Mouse (Mus musculus): ENCODE results near the gene Lnpep.
A peak's percentile ranks its signal among the peaks of the same experiment; 100 is the strongest.

DNA sequence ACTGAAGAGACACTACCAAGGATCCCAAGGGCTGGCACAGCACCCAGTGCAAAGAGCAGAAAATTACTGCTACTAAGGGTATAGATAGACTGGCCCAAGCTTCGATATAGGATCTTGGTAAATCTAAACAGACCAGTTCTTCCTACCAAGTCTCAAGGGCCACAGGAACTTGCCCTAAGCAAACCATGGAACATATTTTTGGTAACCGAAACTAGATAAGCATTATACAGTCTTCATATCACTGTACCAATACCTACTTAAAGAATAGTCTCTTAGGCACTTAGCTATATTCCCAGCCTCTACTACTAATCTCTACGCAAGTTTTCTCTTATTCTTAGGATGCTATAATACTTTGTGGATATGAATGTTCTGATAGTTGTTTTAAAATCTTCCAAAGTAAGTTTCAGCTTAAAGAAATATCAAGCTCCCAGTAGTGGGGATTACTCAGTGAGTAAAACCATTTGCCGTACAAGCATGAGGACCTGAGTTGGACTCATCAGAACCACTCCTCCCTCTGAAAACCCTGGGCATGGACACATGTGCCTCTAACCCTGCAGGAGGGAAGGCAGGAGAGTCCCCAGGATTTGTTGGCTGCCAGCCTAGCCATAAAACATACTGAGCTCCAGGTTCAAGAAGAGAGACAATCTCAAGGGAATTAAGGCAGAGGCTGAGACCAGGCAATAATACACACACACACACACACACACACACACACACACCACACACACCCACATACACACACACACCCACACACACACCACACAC is 7.2 kb downstream of the Lnpep start:
- TF ChIP-seq CTCF (conservative IDR thresholded peaks at IDR 0.05 in 1 of 2, IDR thresholded peaks at IDR 0.05 in 1 of 2; ENCODE audit: low read depth in 2 of 2, low read length in 2 of 2) (no peak), POLR2A (IDR thresholded peaks at IDR 0.05; ENCODE audit: low read depth, low read length) (no peak), MXI1 (IDR thresholded peaks at IDR 0.05; ENCODE audit: low read depth, low read length) (no peak), GABPA (IDR thresholded peaks at IDR 0.05; ENCODE audit: insufficient replicate concordance, low read depth, low read length) (no peak), MAZ (IDR thresholded peaks at IDR 0.05; ENCODE audit: low read depth, low read length) (no peak), HCFC1 (IDR thresholded peaks at IDR 0.05; ENCODE audit: low read depth, low read length) (no peak), MAX (IDR thresholded peaks at IDR 0.05; ENCODE audit: low read length) (0 out of 2 replicates have a peak, but pooled peaks have one; percentile 24), EP300 (IDR thresholded peaks at IDR 0.05; ENCODE audit: low read length) (peak; percentile 72), NELFE (IDR thresholded peaks at IDR 0.05; ENCODE audit: low read depth, low read length) (no peak), ZKSCAN1 (IDR thresholded peaks at IDR 0.05; ENCODE audit: borderline replicate concordance, low read depth, low read length) (no peak), SIN3A (IDR thresholded peaks at IDR 0.05; ENCODE audit: low read length) (0 out of 2 replicates have a peak, but pooled peaks have one; percentile 48), TCF12 (IDR thresholded peaks at IDR 0.05; ENCODE audit: low read depth, low read length) (no peak), CHD2 (IDR thresholded peaks at IDR 0.05; ENCODE audit: low read length) (no peak)
